Mouse (Mus musculus) forebrain, embryonic 13.5 days (tissue): Measurements from ENCODE around the gene Fitm1. TPM values are rescaled to one million over a fixed set of nuclear protein-coding genes. Genes with fewer than 3 reads are reported as not detected.

Source experiments
- ATAC-seq: fragments of 200-750 bp; cut with Nextera tagmentation; 2 replicates; pipeline ENCODE4 v1.8.0; 2017
- H3K27ac ChIP-seq: fragments of 300-500 bp; sonication (generic); 2 replicates; pipeline ENCODE4 v1.5.1; 2015; ENCODE audit warnings: inconsistent platforms, mild to moderate bottlenecking, moderate library complexity
- H3K27me3 ChIP-seq: fragments of 300-500 bp; sonication (generic); 2 replicates; pipeline ENCODE4 v1.6.1; 2015; ENCODE audit warnings: mild to moderate bottlenecking, inconsistent platforms
- H3K36me3 ChIP-seq: fragments of 300-500 bp; sonication (generic); 2 replicates; pipeline ENCODE4 v1.6.1; 2015; ENCODE audit warnings: mild to moderate bottlenecking, inconsistent platforms; ENCODE audit not compliant: poor library complexity, severe bottlenecking
- H3K4me1 ChIP-seq: fragments of 300-500 bp; sonication (generic); 2 replicates; pipeline ENCODE4 v1.6.1; 2015; ENCODE audit warnings: inconsistent platforms
- H3K4me2 ChIP-seq: fragments of 300-500 bp; sonication (generic); 2 replicates; pipeline ENCODE4 v1.6.1; 2015; ENCODE audit warnings: inconsistent platforms, mild to moderate bottlenecking, moderate library complexity
- H3K4me3 ChIP-seq: fragments of 300-500 bp; sonication (generic); 2 replicates; pipeline ENCODE4 v1.5.1; 2015; ENCODE audit warnings: mild to moderate bottlenecking, inconsistent platforms
- H3K9ac ChIP-seq: fragments of 300-500 bp; sonication (generic); 2 replicates; pipeline ENCODE4 v1.6.1; 2015; ENCODE audit warnings: mild to moderate bottlenecking, inconsistent platforms
- H3K9me3 ChIP-seq: fragments of 300-500 bp; sonication (generic); replicated peaks from 2 replicates; pipeline ENCODE4 v1.6.1; 2016; ENCODE audit warnings: inconsistent platforms
- WGBS: fragments of 180-500 bp; shearing (Covaris S2); methylation state at CpG from one replicate; pipeline ENCODE4 v1.1.7; 2015; 5-methylcytosine and 5-hydroxymethylcytosine counted together
- polyA plus RNA-seq: library from polyadenylated mRNA; unstranded; fragments of >200 nt; fragmentation: Nextera tagmentation; extraction: Ambion mirVana; gene quantifications from 2 replicates; pipeline ENCODE4 v1.2.1, GENCODE M21; 2015

The Fitm1 gene
- not detected in 2 replicates for polyA plus RNA-seq

GRCm38 (mm10) chr14:55575302-55575701 is at the start of gene Fitm1:
TSS of gene Fitm1 (plus strand) at chr14:55575617.
- Histone ChIP-seq H3K27me3 (no peaks in the 10 kb centered on the region), H3K27ac (no peak within 1 kb of the TSS), H3K9me3 (no peaks in the 10 kb centered on the region), H3K4me1 (peaks cover 14% of the 10 kb centered on the region), H3K9ac (no peak within 1 kb of the TSS), H3K4me2 (no peak within 1 kb of the TSS), H3K36me3 (peaks cover 13% of the 10 kb centered on the region; the same call in 1 of the 2 replicates), H3K4me3 (no peak within 1 kb of the TSS)
- ATAC-seq: no peak
- 92% methylated on average over 6 of the region's 8 CpGs for WGBS

DNA sequence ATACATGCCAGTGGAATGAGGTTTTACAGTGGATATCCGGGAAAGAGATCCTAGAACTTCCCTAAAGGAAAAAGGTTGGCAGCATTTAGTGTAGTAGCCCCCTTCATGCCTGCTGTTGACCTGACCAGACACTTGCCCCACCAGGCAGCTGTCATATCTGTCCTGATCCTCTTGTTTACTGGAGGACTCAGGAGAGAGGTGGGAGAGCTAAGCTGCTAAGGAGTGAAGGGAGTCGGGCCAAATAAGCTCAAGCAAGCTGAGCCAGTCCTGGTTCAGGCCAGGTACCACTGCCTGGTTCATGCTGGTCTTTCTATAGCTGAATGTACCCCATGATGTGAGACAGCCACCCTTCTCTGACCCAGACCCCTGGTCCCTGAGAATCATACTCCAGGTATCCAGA is 48.7 kb upstream of the Fitm1 start:
- Histone ChIP-seq H3K36me3 (no peaks in the 10 kb centered on the region), H3K9me3 (no peaks in the 10 kb centered on the region), H3K4me2 (no peak overlapping the region), H3K27me3 (peaks cover 26% of the 10 kb centered on the region), H3K9ac (no peak overlapping the region), H3K4me1 (no peaks in the 10 kb centered on the region), H3K27ac (no peak overlapping the region), H3K4me3 (no peak overlapping the region)
- 76% methylated on average over 2 of the region's 2 CpGs for WGBS
- ATAC-seq: no peak

- no peak overlapping the region for H3K4me3 ChIP-seq
- no peaks in the 10 kb centered on the region for H3K9me3 ChIP-seq
- H3K4me1 ChIP-seq: no peaks in the 10 kb centered on the region
- WGBS: 19% methylated on average over 3 of the region's 3 CpGs
- peaks cover 19% of the 10 kb centered on the region; the same call in 1 of the 2 replicates for H3K27me3 ChIP-seq
- no peaks in the 10 kb centered on the region for H3K36me3 ChIP-seq
- H3K4me2 ChIP-seq: no peak overlapping the region
- H3K9ac ChIP-seq: no peak overlapping the region
- ATAC-seq: no peak
- H3K27ac ChIP-seq: no peak overlapping the region
Measured at GRCm38 (mm10) chr14:55527940-55528339, 47.5 kb upstream of the Fitm1 start.

GRCm38 (mm10) chr14:55536116-55536745 is 39.2 kb upstream of the Fitm1 start:
- H3K9me3 ChIP-seq: no peaks in the 10 kb centered on the region
- H3K27ac ChIP-seq: no peak overlapping the region
- no peaks in the 10 kb centered on the region; the same call in 1 of the 2 replicates for H3K27me3 ChIP-seq
- no peaks in the 10 kb centered on the region for H3K36me3 ChIP-seq
- H3K4me1 ChIP-seq: peaks cover 17% of the 10 kb centered on the region
- WGBS: 59% methylated on average over 6 of the region's 6 CpGs
- no peak overlapping the region for H3K4me2 ChIP-seq
- no peak for ATAC-seq
- no peak overlapping the region for H3K9ac ChIP-seq
- H3K4me3 ChIP-seq: no peak overlapping the region

DNA sequence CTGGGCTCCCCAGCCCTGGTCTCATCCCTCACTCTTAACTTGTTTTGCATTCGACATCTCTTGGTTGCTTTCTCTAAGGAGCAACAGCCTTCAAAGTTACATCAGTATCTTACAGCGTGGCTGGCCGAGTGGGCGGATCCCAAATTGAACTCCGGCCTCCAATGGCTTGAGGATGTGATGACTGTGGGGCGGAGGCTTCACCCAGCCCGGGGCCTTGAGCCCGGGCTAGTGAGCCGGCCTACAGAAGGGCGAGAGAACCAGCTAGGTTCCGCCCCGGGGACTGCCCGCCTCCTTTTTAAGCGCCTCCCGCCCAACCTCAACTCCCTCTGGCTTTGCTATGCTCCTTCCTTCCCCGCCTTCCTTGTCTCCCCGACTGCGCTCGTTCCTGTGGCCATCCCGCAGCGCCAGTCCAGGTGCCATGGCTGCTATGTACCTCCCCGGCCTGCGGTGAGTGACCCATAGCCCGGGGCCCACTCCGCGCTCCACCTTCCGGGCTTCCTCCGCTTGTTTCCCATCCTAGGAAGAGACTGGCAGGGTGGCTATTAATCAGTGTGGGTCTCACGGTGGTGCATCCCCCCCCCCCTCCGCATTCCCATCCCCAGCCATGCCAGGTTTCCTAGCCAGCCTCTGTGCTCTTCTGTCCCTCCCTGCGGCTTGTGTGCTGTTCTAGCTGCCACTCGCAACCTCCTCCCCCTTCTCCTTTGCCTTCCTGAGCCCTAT is 35.2 kb upstream of the Fitm1 start, which contains the start of gene Pck2:
TSS of gene Pck2 (plus strand) at position 200 of the 720 bp plus-strand sequence.
- H3K27ac ChIP-seq: peak within 1 kb of the TSS; percentile 92
- H3K9me3 ChIP-seq: no peaks in the 10 kb centered on the region
- under 1% methylated on average over 32 of the region's 32 CpGs for WGBS
- no peaks in the 10 kb centered on the region for H3K27me3 ChIP-seq
- H3K4me3 ChIP-seq: peak within 1 kb of the TSS; percentile 54
- H3K4me1 ChIP-seq: peaks cover 36% of the 10 kb centered on the region
- peak within 1 kb of the TSS; percentile 88 for H3K4me2 ChIP-seq
- peak; percentile 81 for ATAC-seq
- H3K36me3 ChIP-seq: peaks cover 13% of the 10 kb centered on the region
- peak within 1 kb of the TSS; percentile 84 for H3K9ac ChIP-seq

GRCm38 (mm10) chr14:55540787-55541321 is 34.6 kb upstream of the Fitm1 start:
- Histone ChIP-seq H3K36me3 (peaks cover 15% of the 10 kb centered on the region), H3K4me1 (peaks cover 36% of the 10 kb centered on the region), H3K9ac (peak overlapping the region; percentile 84), H3K4me2 (peak overlapping the region; percentile 88), H3K27me3 (no peaks in the 10 kb centered on the region), H3K27ac (peak overlapping the region; percentile 92), H3K4me3 (peak overlapping the region; percentile 54), H3K9me3 (no peaks in the 10 kb centered on the region)
- 5% methylated on average over 10 of the region's 10 CpGs for WGBS
- peak; percentile 61 for ATAC-seq

GRCm38 (mm10) chr14:55542268-55542667 is 33.1 kb upstream of the Fitm1 start:
- no peak overlapping the region for H3K4me2 ChIP-seq
- WGBS: 95% methylated on average over 12 of the region's 12 CpGs
- H3K36me3 ChIP-seq: peaks cover 15% of the 10 kb centered on the region
- no peak overlapping the region for H3K9ac ChIP-seq
- H3K27me3 ChIP-seq: no peaks in the 10 kb centered on the region
- H3K27ac ChIP-seq: no peak overlapping the region
- H3K4me1 ChIP-seq: peaks cover 36% of the 10 kb centered on the region
- H3K4me3 ChIP-seq: no peak overlapping the region
- ATAC-seq: no peak
- no peaks in the 10 kb centered on the region for H3K9me3 ChIP-seq

DNA sequence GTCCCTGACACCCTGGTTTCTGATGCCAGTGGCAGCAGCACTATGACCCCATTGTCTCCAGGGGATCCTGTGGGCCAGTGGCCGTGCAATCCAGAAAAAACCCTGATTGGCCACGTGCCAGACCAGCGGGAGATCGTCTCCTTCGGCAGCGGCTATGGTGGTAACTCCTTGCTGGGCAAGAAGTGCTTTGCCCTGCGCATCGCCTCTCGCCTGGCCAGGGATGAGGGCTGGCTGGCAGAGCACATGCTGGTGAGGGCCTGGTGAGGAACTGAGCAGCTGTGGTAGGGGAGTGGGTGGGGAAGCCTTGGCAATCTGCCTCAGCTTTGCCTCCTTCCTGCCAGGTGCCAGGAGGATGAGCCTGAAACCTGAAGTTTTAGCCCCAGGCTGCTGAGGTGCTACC is 31.1 kb upstream of the Fitm1 start:
- Histone ChIP-seq H3K4me3 (no peak overlapping the region), H3K27ac (0 out of 2 replicates have a peak overlapping the region, but pooled peaks have one; percentile 27), H3K27me3 (no peaks in the 10 kb centered on the region), H3K9me3 (no peaks in the 10 kb centered on the region), H3K4me1 (peaks cover 36% of the 10 kb centered on the region), H3K36me3 (peaks cover 35% of the 10 kb centered on the region), H3K9ac (0 out of 2 replicates have a peak overlapping the region, but pooled peaks have one; percentile 4), H3K4me2 (no peak overlapping the region; the same call in 1 of the 2 replicates)
- ATAC-seq: no peak
- WGBS: 63% methylated on average over 9 of the region's 9 CpGs

DNA sequence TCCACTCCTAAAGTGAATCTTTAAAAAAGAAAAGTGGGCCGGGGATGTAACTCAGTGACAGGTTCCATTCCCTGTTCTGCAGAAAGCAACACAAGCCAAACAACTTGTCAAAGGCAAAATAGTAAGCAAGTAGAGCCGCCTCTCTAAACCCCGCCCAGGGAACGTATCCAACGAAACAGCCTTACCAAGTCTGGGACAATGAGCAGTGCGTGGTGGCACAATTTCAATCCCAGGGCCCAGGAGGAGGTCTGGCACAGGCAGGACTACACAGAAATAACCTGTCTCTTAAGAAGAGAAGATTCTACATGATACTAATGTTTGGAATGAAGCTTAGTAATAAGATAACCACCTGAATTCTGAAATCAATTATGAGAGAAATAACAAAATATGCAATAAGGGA is 25.2 kb upstream of the Fitm1 start:
- ATAC-seq: no peak
- Histone ChIP-seq H3K27ac (no peak overlapping the region), H3K9me3 (no peaks in the 10 kb centered on the region), H3K4me2 (no peak overlapping the region), H3K27me3 (no peaks in the 10 kb centered on the region), H3K9ac (no peak overlapping the region), H3K4me3 (no peak overlapping the region), H3K36me3 (peaks cover 23% of the 10 kb centered on the region), H3K4me1 (no peaks in the 10 kb centered on the region)
- WGBS: 80% methylated on average over 6 of the region's 6 CpGs

- Histone ChIP-seq H3K27me3 (no peaks in the 10 kb centered on the region), H3K9me3 (no peaks in the 10 kb centered on the region), H3K9ac (no peak overlapping the region), H3K4me1 (no peaks in the 10 kb centered on the region), H3K4me3 (no peak overlapping the region), H3K27ac (no peak overlapping the region), H3K36me3 (peaks cover 20% of the 10 kb centered on the region), H3K4me2 (no peak overlapping the region)
- 73% methylated on average over 5 of the region's 5 CpGs for whole genome bisulfite sequencing
- ATAC-seq: no peak
Measured at GRCm38 (mm10) chr14:55551347-55551746, 24.1 kb upstream of the Fitm1 start.

- no peak overlapping the region for H3K9ac ChIP-seq
- H3K4me3 ChIP-seq: no peak overlapping the region
- H3K27ac ChIP-seq: no peak overlapping the region
- no peaks in the 10 kb centered on the region for H3K4me1 ChIP-seq
- peaks cover 20% of the 10 kb centered on the region for H3K36me3 ChIP-seq
- WGBS: 94% methylated on average over 8 of the region's 8 CpGs
- no peak for ATAC-seq
- no peaks in the 10 kb centered on the region for H3K27me3 ChIP-seq
- no peak overlapping the region for H3K4me2 ChIP-seq
- H3K9me3 ChIP-seq: no peaks in the 10 kb centered on the region
Measured at GRCm38 (mm10) chr14:55551794-55552193, 23.6 kb upstream of the Fitm1 start.

GRCm38 (mm10) chr14:55554635-55555034 is 20.8 kb upstream of the Fitm1 start:
- no peak for ATAC-seq

More at GRCm38 (mm10) chr14:55554635-55555034, 20.8 kb upstream of the Fitm1 start:
- Histone ChIP-seq H3K4me1 (peaks cover 7% of the 10 kb centered on the region), H3K4me3 (no peak overlapping the region), H3K36me3 (no peaks in the 10 kb centered on the region), H3K27me3 (no peaks in the 10 kb centered on the region), H3K4me2 (no peak overlapping the region), H3K27ac (no peak overlapping the region), H3K9me3 (no peaks in the 10 kb centered on the region), H3K9ac (no peak overlapping the region)
